In genomic region chr1:133225963-133226660, GRCm38 (mm10) we compare ENCODE assay signal across 7 mouse cellular contexts.
DNase-seq lines count a peak whose midpoint lies in the region; ATAC-seq and TF ChIP-seq lines count a peak whose summit lies in the region.

No protein-coding gene starts in this region.

- no peaks in the 10 kb centered on the region for H3K36me3 ChIP-seq in liver, embryonic 14.5 days (replicated peaks; ENCODE audit: control insufficient read depth, insufficient read depth, low read depth)

- H3K27me3 ChIP-seq in liver, embryonic 14.5 days (ENCODE audit: control insufficient read depth, insufficient read depth, low read length): peaks cover 6% of the 10 kb centered on the region

- TF ChIP-seq EP300 in liver, embryonic 14.5 days (IDR thresholded peaks at IDR 0.05; ENCODE audit: low read depth): no peak

- intact Hi-C loops in gastrocnemius, postnatal 14 days (cut with DNase I; ENCODE audit: low total_unique reads): no loop called here

- H3K4me3 ChIP-seq in liver, embryonic 14.5 days (ENCODE audit: insufficient read depth in 1 of 2, low read depth in 2 of 2, low read length in 2 of 2): no peak overlapping the region

- no peak overlapping the region for H3K9ac ChIP-seq in liver, embryonic 14.5 days (replicated peaks)

- peak; percentile 60 for DNase-seq in ovary, postnatal 36 days (ENCODE audit: low spot score)
- DNase-seq in ovary, postnatal 14 days (ENCODE audit: low spot score): no peak
- peak; percentile 65 for DNase-seq in gastrocnemius, postnatal 14 days
- DNase-seq in kidney, adult 8-10 months: peak; percentile 68 to 72
- no peak for DNase-seq in liver, embryonic 14.5 days (ENCODE audit: low read depth in 3 of 3, low spot score in 3 of 3)
- DNase-seq in right cerebral cortex, postnatal 10 days (ENCODE audit: low spot score in 2 of 2): peak; percentile 66 to 69

- no peak overlapping the region for H3K4me2 ChIP-seq in liver, embryonic 14.5 days (ENCODE audit: low read depth)

- 28% methylated on average over 9 of the region's 9 CpGs for WGBS in liver, embryonic 14.5 days (ENCODE audit: insufficient replicate concordance)

- peak; percentile 69 for TF ChIP-seq CTCF in liver, embryonic 14.5 days (IDR thresholded peaks at IDR 0.05; ENCODE audit: low read depth)

- H3K27ac ChIP-seq in liver, embryonic 14.5 days: no peak overlapping the region

- H3K4me1 ChIP-seq in liver, embryonic 14.5 days (replicated peaks; ENCODE audit: control insufficient read depth in 2 of 2, insufficient read depth in 2 of 2, low read length in 1 of 2): peaks cover 0 to 8% of the 10 kb centered on the region in 2 experiments; a peak in 2 of 4 replicates

- H3K9me3 ChIP-seq in liver, embryonic 14.5 days (ENCODE audit: control insufficient read depth, low read length): no peaks in the 10 kb centered on the region

- no peak for ATAC-seq in liver, embryonic 14.5 days (ENCODE audit: insufficient read depth)
- ATAC-seq in megakaryocyte, adult 5-6 weeks (ENCODE audit: poor library complexity, severe bottlenecking): no peak

Comparison
In these comparisons a context has a peak if more than half of its experiments do, and no peak if none do; other contexts are left out.
1. DNase-seq: peak in ovary, postnatal 36 days (single experiment), gastrocnemius, postnatal 14 days (single experiment), kidney, adult 8-10 months (2 of 2) and right cerebral cortex, postnatal 10 days (2 of 2); none in ovary, postnatal 14 days (single experiment) and liver, embryonic 14.5 days (0 of 3).